Mouse (Mus musculus) heart, postnatal 0 days (tissue): ENCODE data around the gene Sfmbt2.

Source experiments
- CTCF ChIP-seq: IDR thresholded peaks from 2 replicates; pipeline ENCODE4 v1.5.1; 2016; ENCODE audit warnings: antibody characterized with exemption, control low read depth, low read depth
- EP300 ChIP-seq: IDR thresholded peaks from 2 replicates; pipeline ENCODE4 v1.6.1; 2016; ENCODE audit warnings: antibody characterized with exemption, low read depth

DNA sequence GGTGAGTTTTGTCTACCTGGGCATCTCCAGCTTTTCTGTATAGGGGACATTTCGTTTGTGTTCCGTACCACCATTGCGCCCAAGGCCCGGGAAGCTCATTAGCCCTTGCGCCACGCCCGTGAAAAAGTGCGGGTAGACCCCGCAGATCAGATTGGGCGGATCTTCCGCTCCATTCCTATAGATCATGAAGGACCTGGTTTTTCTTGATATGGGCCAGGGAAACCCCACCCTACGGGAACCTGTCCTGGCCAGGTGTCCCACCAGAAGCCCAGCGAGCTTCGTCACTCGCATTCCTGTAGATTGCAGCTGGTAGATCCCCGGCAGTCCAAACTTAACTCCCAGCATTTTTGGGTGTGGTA is 1.1 kb downstream of the Sfmbt2 start:
- TF ChIP-seq EP300, result no peak
- no peak for TF ChIP-seq CTCF
